Comparison of ENCODE assay signal across 25 mouse cellular contexts in the genomic region with DNA sequence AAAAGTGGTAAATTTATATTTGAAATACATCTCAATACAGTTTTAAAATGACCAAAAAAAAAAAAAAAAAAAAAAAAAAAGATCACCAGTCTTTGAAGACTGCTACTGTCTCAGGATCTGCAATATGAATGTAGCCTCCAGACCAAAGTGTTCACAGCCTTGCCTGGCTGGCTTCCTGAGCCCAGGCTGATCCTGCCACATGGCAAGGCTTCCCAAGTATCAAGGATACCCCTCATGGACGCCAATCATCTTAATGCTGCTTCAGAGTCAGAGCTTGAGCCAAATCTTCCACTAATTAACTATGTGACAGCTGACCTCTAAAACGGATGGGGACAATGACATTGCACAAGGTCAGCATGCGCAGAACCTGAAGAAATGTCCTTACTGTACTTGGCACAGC.
"Had no signal": no experiment of that assay in that cellular context is flagged by ENCODE, and none has a peak within 500 bp of the region (broad histone marks: within the 10 kb centered on the region; RNA-seq: fewer than 3 reads in every experiment).

No protein-coding gene starts in this region.

- H3K4me3 ChIP-seq: gastrocnemius, adult 2 months; heart, embryonic 12.5 days; hindbrain, embryonic 10.5 days; hindbrain, embryonic 13.5 days; hindbrain, embryonic 15.5 days; intestine, embryonic 15.5 days; layer of hippocampus, adult 2 months; left cerebral cortex, adult 2 months; limb, embryonic 10.5 days; limb, embryonic 12.5 days; liver, embryonic 13.5 days had no signal

- ATAC-seq: inflammation-experienced regulatory T-cells, adult 6 months; intestine, embryonic 15.5 days; intestine, postnatal 0 days had no signal

- H3K27ac ChIP-seq: gastrocnemius, adult 2 months; hindbrain, embryonic 10.5 days; hindbrain, embryonic 13.5 days; hindbrain, embryonic 15.5 days; intestine, embryonic 15.5 days; layer of hippocampus, adult 2 months; left cerebral cortex, adult 2 months; limb, embryonic 10.5 days; limb, embryonic 12.5 days; liver, embryonic 13.5 days had no signal

- H3K27me3 ChIP-seq: heart, embryonic 12.5 days; hindbrain, embryonic 13.5 days; hindbrain, embryonic 15.5 days; intestine, embryonic 15.5 days; limb, embryonic 12.5 days; liver, embryonic 13.5 days had no signal

- H3K36me3 ChIP-seq: heart, embryonic 12.5 days; hindbrain, embryonic 10.5 days; hindbrain, embryonic 13.5 days; hindbrain, embryonic 15.5 days; intestine, embryonic 15.5 days; limb, embryonic 10.5 days; limb, embryonic 12.5 days; liver, embryonic 13.5 days had no signal

- H3K9ac ChIP-seq: heart, embryonic 12.5 days; hindbrain, embryonic 13.5 days; hindbrain, embryonic 15.5 days; intestine, embryonic 15.5 days; limb, embryonic 12.5 days; liver, embryonic 13.5 days had no signal

- H3K9me3 ChIP-seq: heart, embryonic 12.5 days; hindbrain, embryonic 10.5 days; hindbrain, embryonic 13.5 days; hindbrain, embryonic 15.5 days; intestine, embryonic 15.5 days; limb, embryonic 10.5 days; limb, embryonic 12.5 days; liver, embryonic 13.5 days had no signal

- H3K4me2 ChIP-seq: heart, embryonic 12.5 days; hindbrain, embryonic 13.5 days; hindbrain, embryonic 15.5 days; intestine, embryonic 15.5 days; limb, embryonic 12.5 days; liver, embryonic 11.5 days; liver, embryonic 13.5 days had no signal

- DNase-seq: gastrocnemius, adult 2 months; gastrocnemius, postnatal 10 days; gastrocnemius, postnatal 25 days; heart, adult 18-20 months; heart, postnatal 10 days; heart, postnatal 4 days; kidney, adult 18-20 months; kidney, adult 8-10 months; kidney, postnatal 10 days; kidney, postnatal 25 days; kidney, postnatal 4 days; liver; liver, embryonic 13.5 days had no signal
